Mouse (Mus musculus): Measurements from ENCODE around the gene Zbtb9.
"Not testable (repeated sequence)": the region's sequence is repeated elsewhere in the genome, so short reads cannot be mapped to it uniquely, and the experiment has no call there.

The Zbtb9 gene

GRCm38 (mm10) chr17:26972703-26973574 lies at the start of gene Zbtb9:
TSS of gene Zbtb9 (plus strand) at chr17:26973167.
- in situ Hi-C loops (cut with MboI; ENCODE audit: low pct_unique_long_range_greater_than_20kb in 1 of 2, low sequenced_read_pairs in 2 of 2, unreplicated experiment in 1 of 2) = no loop called here

- in situ Hi-C loops (cut with MboI; ENCODE audit: low pct_unique_long_range_greater_than_20kb in 1 of 2, low sequenced_read_pairs in 2 of 2, unreplicated experiment in 1 of 2) = not testable (repeated sequence)
Observed at GRCm38 (mm10) chr17:26925414-26925813, 47.6 kb upstream of the Zbtb9 start.

DNA sequence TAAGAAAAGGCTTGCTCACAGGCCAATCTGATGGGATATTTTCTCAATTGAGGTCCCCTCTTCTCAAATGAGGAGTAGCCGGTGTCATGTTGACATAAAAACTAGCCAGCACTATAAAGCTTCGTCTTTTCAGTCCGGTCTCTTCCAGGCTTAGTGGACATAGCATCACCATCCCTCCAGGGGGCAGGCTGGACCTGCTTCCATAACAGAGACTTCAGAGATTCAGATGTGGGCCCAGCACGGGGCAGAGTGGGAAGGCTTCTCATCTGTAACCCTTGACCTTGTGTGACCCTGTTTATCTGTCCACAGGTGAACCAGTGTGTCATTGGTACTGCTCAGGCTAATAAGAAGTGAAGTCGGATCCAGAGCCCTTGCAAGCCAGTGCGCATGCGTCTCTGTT lies 41.2 kb upstream of the Zbtb9 start:
- in situ Hi-C loops (cut with MboI; ENCODE audit: low pct_unique_long_range_greater_than_20kb in 1 of 2, low sequenced_read_pairs in 2 of 2, unreplicated experiment in 1 of 2) = not testable (repeated sequence)

DNA sequence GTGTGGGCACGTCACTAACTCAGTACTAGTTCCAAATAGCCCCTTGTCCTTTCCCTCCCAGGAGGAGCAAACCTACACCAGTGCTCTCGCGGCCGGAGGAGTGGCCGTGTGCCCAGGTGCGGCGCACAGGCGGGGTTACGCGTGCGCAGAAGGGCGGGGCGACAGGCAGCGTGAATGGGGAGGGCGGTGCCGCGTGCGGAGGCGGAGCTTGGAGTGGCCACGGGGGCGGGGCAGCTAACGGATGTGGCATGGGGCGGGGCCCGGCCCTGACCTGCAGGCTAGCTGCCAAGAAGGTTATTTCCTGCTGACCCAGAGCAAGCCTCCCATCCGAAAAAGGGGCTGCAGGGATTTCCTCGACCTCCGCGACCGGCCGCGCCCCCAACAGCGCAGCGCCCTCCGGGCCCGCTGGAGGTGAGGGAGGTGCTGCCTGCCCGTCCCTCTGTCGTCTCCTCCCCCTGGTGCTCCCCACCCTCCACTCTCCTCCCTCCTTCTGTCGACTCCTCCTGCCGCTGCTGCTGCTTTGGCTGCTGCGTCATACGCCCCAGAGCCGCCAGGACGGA lies 40.0 kb upstream of the Zbtb9 start, which contains the start of gene Phf1:
Phf1 (plus strand) TSS at position 214 of the 560 bp plus-strand sequence.
- in situ Hi-C loops (cut with MboI; ENCODE audit: low pct_unique_long_range_greater_than_20kb in 1 of 2, low sequenced_read_pairs in 2 of 2, unreplicated experiment in 1 of 2) = no loop called here

GRCm38 (mm10) chr17:26933419-26933818 lies 39.5 kb upstream of the Zbtb9 start:
- in situ Hi-C loops (cut with MboI; ENCODE audit: low pct_unique_long_range_greater_than_20kb in 1 of 2, low sequenced_read_pairs in 2 of 2, unreplicated experiment in 1 of 2) = no loop called here

DNA sequence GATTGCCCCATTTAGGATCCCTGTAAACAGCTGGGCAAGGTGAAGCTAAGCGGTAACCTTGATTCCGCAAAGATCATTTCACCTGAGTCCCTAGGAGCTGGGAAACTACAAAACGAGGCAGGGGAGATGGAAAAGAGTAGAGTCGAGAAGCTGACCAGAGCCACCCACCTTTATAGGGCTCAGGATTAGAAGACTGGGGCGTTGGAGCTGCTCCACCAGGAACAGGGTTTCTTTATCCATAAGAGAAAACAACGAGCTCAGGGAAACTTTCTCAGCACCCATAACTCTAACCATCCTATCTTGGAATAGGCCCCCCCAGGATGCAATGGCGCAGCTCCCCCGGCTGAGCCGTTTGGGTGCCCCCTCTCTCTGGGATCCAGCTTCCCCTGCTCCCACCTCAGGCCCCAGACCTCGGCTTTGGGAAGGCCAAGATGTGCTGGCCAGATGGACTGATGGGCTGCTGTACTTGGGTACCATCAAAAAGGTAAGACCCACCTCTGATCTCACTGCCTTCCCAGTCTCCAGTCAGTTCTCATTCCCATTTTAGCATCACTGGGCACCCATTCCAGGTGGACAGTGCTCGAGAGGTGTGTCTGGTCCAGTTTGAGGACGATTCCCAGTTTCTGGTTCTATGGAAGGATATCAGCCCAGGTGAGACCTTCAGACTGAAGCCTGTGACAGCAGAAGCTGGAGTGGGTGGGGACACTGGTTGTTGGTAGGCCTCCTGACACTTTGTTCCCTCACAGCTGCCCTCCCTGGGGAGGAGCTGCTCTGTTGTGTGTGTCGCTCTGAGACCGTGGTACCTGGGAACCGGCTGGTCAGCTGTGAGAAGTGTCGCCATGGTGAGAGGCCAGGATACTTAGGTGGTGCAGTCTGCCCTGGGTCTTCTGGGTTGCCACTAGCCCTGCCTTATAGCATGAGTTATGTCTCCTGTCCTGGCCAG lies 38.8 kb upstream of the Zbtb9 start:
- in situ Hi-C loops (cut with MboI; ENCODE audit: low pct_unique_long_range_greater_than_20kb in 1 of 2, low sequenced_read_pairs in 2 of 2, unreplicated experiment in 1 of 2) = no loop called here

GRCm38 (mm10) chr17:26935027-26935426 lies 37.9 kb upstream of the Zbtb9 start:
- in situ Hi-C loops (cut with MboI; ENCODE audit: low pct_unique_long_range_greater_than_20kb in 1 of 2, low sequenced_read_pairs in 2 of 2, unreplicated experiment in 1 of 2) = no loop called here

DNA sequence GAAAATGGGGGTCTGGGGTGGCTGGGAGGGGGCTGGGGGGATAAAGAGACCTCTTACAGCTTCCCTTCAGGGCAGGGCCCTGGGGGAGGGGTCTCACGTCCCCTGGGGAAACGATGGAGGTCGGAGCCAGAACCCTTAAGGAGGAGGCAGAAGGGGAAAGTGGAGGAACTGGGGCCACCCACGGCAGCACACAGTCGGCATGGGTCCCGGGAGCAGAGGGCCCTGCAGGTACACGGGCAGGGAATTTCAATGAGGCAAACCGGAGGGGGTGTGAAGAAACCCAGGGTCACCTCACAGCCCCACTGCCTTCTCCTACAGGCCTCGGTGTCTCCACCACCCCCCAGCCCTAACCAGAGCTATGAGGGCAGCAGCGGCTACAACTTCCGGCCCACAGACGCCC lies 36.5 kb upstream of the Zbtb9 start:
- in situ Hi-C loops (cut with MboI; ENCODE audit: low pct_unique_long_range_greater_than_20kb in 1 of 2, low sequenced_read_pairs in 2 of 2, unreplicated experiment in 1 of 2) = no loop called here

GRCm38 (mm10) chr17:26936921-26937695 lies 35.9 kb upstream of the Zbtb9 start:
- in situ Hi-C loops (cut with MboI; ENCODE audit: low pct_unique_long_range_greater_than_20kb in 1 of 2, low sequenced_read_pairs in 2 of 2, unreplicated experiment in 1 of 2) = no loop called here

- in situ Hi-C loops (cut with MboI; ENCODE audit: low pct_unique_long_range_greater_than_20kb in 1 of 2, low sequenced_read_pairs in 2 of 2, unreplicated experiment in 1 of 2) = no loop called here
Observed at GRCm38 (mm10) chr17:26937883-26938695, 34.9 kb upstream of the Zbtb9 start.

DNA sequence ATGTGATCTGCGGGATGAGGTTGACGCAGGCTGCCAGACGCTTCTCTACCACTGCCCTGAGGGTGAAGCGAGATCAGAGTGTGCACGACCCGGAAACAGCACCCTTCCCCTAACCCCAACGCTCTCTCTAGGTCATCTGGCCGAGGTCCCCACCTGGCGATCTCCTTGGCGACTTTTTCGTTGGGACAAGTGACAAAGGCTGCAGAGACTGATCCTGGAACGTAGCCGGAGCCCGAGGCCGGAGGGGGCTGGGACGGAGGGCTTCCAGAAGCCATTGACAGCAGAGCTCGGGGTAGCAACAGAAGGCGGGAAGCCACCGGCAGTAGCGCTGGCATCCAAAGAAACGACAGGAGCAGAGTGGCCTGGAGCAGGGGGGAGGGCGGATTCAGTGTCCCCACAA lies 34.2 kb upstream of the Zbtb9 start:
- in situ Hi-C loops (cut with MboI; ENCODE audit: low pct_unique_long_range_greater_than_20kb in 1 of 2, low sequenced_read_pairs in 2 of 2, unreplicated experiment in 1 of 2) = no loop called here

DNA sequence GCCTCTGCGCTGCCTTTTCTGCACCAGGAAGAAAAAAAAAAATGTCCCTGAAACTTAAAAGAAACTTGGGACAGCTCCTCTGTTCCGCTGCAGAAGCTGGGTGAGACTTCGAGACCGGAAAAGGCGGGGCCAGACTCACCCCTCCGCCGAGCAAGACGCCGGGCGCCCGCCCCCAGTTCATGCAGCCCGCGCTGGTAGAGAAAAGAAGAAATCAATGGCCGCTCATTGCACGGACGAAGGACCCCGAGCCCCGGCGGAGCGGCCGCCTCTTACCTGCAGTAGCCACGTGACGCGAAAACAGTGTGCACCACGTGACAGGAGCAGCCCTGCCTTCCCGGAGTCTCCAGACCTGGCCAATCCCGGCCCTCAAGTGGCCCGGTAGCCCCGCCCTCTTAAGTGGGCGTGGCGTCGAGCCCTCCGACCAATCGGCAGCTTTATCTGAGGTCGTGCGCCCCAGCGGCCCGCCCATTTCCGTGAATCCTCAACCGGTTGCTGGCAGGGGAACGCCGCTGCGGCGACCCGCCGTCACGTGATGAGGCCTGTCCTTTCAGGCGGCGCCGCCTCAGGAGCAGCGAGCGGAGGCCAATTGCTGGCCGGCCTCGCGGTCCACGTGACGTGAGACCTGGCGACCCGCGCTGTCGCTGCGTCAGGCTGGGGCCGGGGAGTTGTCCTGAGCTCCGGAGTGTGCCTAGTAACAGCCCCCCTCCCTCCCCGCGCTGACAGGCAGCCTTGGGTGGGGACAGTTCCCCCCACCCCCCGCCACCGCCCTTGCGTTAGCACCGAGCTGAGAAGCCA lies 33.6 kb upstream of the Zbtb9 start, which contains the start of gene Cuta:
Cuta (minus strand) TSS at position 392 of the 795 bp plus-strand sequence.
- in situ Hi-C loops (cut with MboI; ENCODE audit: low pct_unique_long_range_greater_than_20kb in 1 of 2, low sequenced_read_pairs in 2 of 2, unreplicated experiment in 1 of 2) = no loop called here

- in situ Hi-C loops (cut with MboI; ENCODE audit: low pct_unique_long_range_greater_than_20kb in 1 of 2, low sequenced_read_pairs in 2 of 2, unreplicated experiment in 1 of 2) = no loop called here
Observed at GRCm38 (mm10) chr17:26939973-26940300, 33.0 kb upstream of the Zbtb9 start.

GRCm38 (mm10) chr17:26941031-26941789 lies 31.8 kb upstream of the Zbtb9 start, which contains the start of gene Syngap1:
TSS of gene Syngap1 (plus strand) at chr17:26941253.
- in situ Hi-C loops (cut with MboI; ENCODE audit: low pct_unique_long_range_greater_than_20kb in 1 of 2, low sequenced_read_pairs in 2 of 2, unreplicated experiment in 1 of 2) = no loop called here

- in situ Hi-C loops (cut with MboI; ENCODE audit: low pct_unique_long_range_greater_than_20kb in 1 of 2, low sequenced_read_pairs in 2 of 2, unreplicated experiment in 1 of 2) = no loop called here
Observed at GRCm38 (mm10) chr17:26941841-26942570, 31.0 kb upstream of the Zbtb9 start.

Measured in mouse embryonic stem cell (cell line).